Mouse (Mus musculus) WW6 (cell line): ENCODE measurements around the gene Fev.

Experiments
- DNase-seq: peaks from one replicate; pipeline ENCODE4 v3.0.0-alpha.2; 2013; ENCODE audit warnings: low read depth, low spot score

The Fev gene

GRCm38 (mm10) chr1:74885369-74886042 lies at the start of gene Fev:
Fev (minus strand) TSS chr1:74885419.
- DNase-seq, result no peak

- no peak for DNase-seq
These were observed 42.5 kb upstream of the Fev start for GRCm38 (mm10) chr1:74927621-74928296.

- DNase-seq, result no peak
These were observed 41.5 kb upstream of the Fev start for GRCm38 (mm10) chr1:74926721-74927120.

- no peak for DNase-seq
These were observed 39.2 kb upstream of the Fev start for GRCm38 (mm10) chr1:74924464-74924863.

- no peak for DNase-seq
These were observed 30.5 kb upstream of the Fev start for GRCm38 (mm10) chr1:74915706-74916105.

- no peak for DNase-seq
These were observed 17.0 kb upstream of the Fev start for GRCm38 (mm10) chr1:74902191-74902590.

GRCm38 (mm10) chr1:74901686-74902085 lies 16.5 kb upstream of the Fev start:
- no peak for DNase-seq

GRCm38 (mm10) chr1:74900341-74901285 lies 15.4 kb upstream of the Fev start:
- DNase-seq, result no peak

GRCm38 (mm10) chr1:74898656-74899431 lies 13.6 kb upstream of the Fev start:
- DNase-seq, result no peak

GRCm38 (mm10) chr1:74897976-74898375 lies 12.8 kb upstream of the Fev start:
- DNase-seq, result no peak

GRCm38 (mm10) chr1:74894966-74895365 lies 9.7 kb upstream of the Fev start:
- no peak for DNase-seq

- DNase-seq, result no peak
These were observed 8.1 kb upstream of the Fev start, which contains the start of gene Cryba2 for GRCm38 (mm10) chr1:74893134-74893855. Cryba2 (minus strand) TSS chr1:74893143.

GRCm38 (mm10) chr1:74892351-74893133 lies 7.3 kb upstream of the Fev start:
- DNase-seq, result no peak

GRCm38 (mm10) chr1:74891513-74891912 lies 6.3 kb upstream of the Fev start:
- no peak for DNase-seq

GRCm38 (mm10) chr1:74884196-74885141 lies 750 bp downstream of the Fev start:
- DNase-seq, result no peak

- DNase-seq, result no peak
These were observed 1.8 kb downstream of the Fev start for GRCm38 (mm10) chr1:74883441-74883840.

- no peak for DNase-seq
These were observed 2.4 kb downstream of the Fev start for GRCm38 (mm10) chr1:74882828-74883227.

- no peak for DNase-seq
These were observed 3.0 kb downstream of the Fev start for GRCm38 (mm10) chr1:74882055-74882734.
